Comparison of ENCODE assay signal across 10 mouse cellular contexts in the genomic region with DNA sequence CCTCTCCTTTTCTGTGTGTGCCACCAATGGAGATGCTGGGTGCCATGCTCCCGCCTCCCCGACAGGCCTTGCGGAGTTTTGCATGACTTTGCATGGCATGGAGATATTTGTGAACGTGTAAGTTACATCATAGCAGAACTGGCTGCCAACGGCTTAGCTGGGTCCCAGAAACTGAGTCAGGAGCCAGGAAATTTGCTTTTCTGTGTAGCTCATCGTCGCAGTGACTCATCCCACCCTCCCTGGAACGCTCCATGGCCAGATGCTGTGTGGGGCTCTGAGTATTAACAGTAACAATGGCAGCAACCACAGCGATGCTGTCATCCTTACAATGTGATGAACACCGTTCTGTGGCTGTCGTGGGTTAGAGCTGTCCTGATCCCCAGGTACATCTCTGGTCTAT.
DNase-seq lines count a peak whose midpoint lies in the region; ATAC-seq and TF ChIP-seq lines count a peak whose summit lies in the region.
"Had no signal": no experiment of that assay in that cellular context is flagged by ENCODE, and none has a peak within 500 bp of the region (broad histone marks: within the 10 kb centered on the region; RNA-seq: fewer than 3 reads in every experiment).

No protein-coding gene starts in this region.

- no peaks in the 10 kb centered on the region for H3K9me3 ChIP-seq in intestine, postnatal 0 days (ENCODE audit: control insufficient read depth)
- H3K9me3 ChIP-seq: embryonic facial prominence, embryonic 12.5 days; neural tube, embryonic 12.5 days had no signal

- TF ChIP-seq CTCF in gastrocnemius, adult 2 months (IDR thresholded peaks at IDR 0.05) = no peak
- no peak for TF ChIP-seq CTCF in intestine, postnatal 0 days (IDR thresholded peaks at IDR 0.05; ENCODE audit: low read depth)

- H3K4me2 ChIP-seq in intestine, postnatal 0 days (replicated peaks; ENCODE audit: low read depth) = no peak overlapping the region
- H3K4me2 ChIP-seq: embryonic facial prominence, embryonic 12.5 days; neural tube, embryonic 12.5 days had no signal

- no peak overlapping the region for H3K9ac ChIP-seq in intestine, postnatal 0 days (ENCODE audit: low read depth, low read length)
- H3K9ac ChIP-seq: embryonic facial prominence, embryonic 12.5 days; neural tube, embryonic 12.5 days had no signal

- 78% methylated on average over 11 of the region's 11 CpGs for WGBS in intestine, postnatal 0 days

- H3K36me3 ChIP-seq in intestine, postnatal 0 days (ENCODE audit: control insufficient read depth, insufficient read depth) = no peaks in the 10 kb centered on the region
- H3K36me3 ChIP-seq: embryonic facial prominence, embryonic 12.5 days; neural tube, embryonic 12.5 days had no signal

- H3K4me1 ChIP-seq in intestine, postnatal 0 days (replicated peaks; ENCODE audit: control insufficient read depth, insufficient read depth, low read length) = no peaks in the 10 kb centered on the region

- H3K4me3 ChIP-seq in gastrocnemius, adult 2 months = no peak overlapping the region
- H3K4me3 ChIP-seq in intestine, postnatal 0 days (ENCODE audit: low read depth, low read length) = no peak overlapping the region
- H3K4me3 ChIP-seq: embryonic facial prominence, embryonic 12.5 days; neural tube, embryonic 12.5 days had no signal

- H3K27me3 ChIP-seq in intestine, postnatal 0 days (replicated peaks; ENCODE audit: control insufficient read depth, insufficient read depth, low read length) = no peaks in the 10 kb centered on the region
- H3K27me3 ChIP-seq: embryonic facial prominence, embryonic 12.5 days; neural tube, embryonic 12.5 days had no signal

- ATAC-seq in intestine, postnatal 0 days = no peak

- no peak overlapping the region for H3K27ac ChIP-seq in gastrocnemius, adult 2 months
- no peak overlapping the region for H3K27ac ChIP-seq in intestine, postnatal 0 days (ENCODE audit: low read depth, low read length)
- H3K27ac ChIP-seq: embryonic facial prominence, embryonic 12.5 days; neural tube, embryonic 12.5 days had no signal

- intact Hi-C loops in gastrocnemius, adult 2 months (cut with DNase I) = no loop called here

- DNase-seq in cerebellum, postnatal 10 days = peak; percentile 33 to 42
- DNase-seq in cerebellum, postnatal 4 days (ENCODE audit: low spot score in 2 of 2) = no peak
- DNase-seq in NIH3T3 (ENCODE audit: low read depth) = peak; percentile 65
- peak; percentile 50 for DNase-seq in gastrocnemius, adult 2 months
- peak; percentile 56 to 95 for DNase-seq in left cerebral cortex, adult 8-10 months (ENCODE audit: low spot score in 2 of 2)
- DNase-seq in cerebellum, adult 9-10 months = no peak
- no peak for DNase-seq in c-Kit-positive CD71-positive TER-119-positive erythroid progenitor cells, embryonic 14.5 days (ENCODE audit: low spot score)

Comparison
In these comparisons a context has a peak if more than half of its experiments do, and no peak if none do; other contexts are left out.
1. DNase-seq: peak in cerebellum, postnatal 10 days (2 of 2), NIH3T3 (single experiment), gastrocnemius, adult 2 months (single experiment) and left cerebral cortex, adult 8-10 months (2 of 2); none in cerebellum, postnatal 4 days (0 of 2), cerebellum, adult 9-10 months (single experiment) and c-Kit-positive CD71-positive TER-119-positive erythroid progenitor cells, embryonic 14.5 days (single experiment).